Mouse (Mus musculus) thymus, postnatal 14 days (tissue): ENCODE data around the gene Hlf.

Experiments
- DNase-seq: peaks from one replicate; pipeline ENCODE4 v3.0.0; 2021

Hlf gene

DNA sequence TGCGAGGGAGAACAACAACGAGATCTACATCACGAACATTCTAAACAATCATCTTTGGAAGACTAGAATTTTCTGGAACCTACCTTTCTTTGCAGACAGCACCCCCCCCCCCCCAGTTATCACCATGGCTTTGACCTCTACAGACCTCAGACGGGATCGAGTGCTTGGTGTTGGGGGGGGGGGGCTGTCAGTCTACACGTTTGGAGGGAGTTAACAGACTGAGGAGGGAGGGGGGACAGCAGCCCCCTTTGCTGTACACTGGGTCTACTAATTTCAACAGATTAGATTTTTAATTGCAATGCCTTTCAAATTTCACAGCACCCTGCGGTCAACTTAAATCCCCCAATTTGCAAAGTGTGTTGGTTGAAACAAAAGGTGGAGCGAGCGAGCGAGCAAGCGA lies 20.3 kb downstream of the Hlf start:
- DNase-seq, result no peak

DNA sequence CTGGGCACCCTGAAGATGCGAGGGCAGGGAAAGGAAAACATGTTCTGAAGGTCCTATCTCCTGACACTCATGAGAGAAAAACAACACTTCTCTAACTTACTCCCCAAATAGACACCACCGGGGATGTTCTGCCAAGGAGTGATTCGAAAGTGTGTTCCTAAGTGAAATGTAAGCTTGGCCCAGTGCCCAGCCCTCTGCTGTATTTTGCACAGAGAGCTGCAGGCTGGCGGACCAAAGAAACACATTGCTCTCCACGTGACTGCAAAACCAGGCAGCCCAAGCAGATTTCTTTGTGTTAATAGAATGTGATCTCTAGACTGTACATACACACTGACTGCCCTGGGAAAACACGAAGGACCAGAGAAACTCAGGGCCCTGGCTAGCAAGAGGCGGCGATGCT lies 21.1 kb downstream of the Hlf start:
- DNase-seq, result no peak

DNA sequence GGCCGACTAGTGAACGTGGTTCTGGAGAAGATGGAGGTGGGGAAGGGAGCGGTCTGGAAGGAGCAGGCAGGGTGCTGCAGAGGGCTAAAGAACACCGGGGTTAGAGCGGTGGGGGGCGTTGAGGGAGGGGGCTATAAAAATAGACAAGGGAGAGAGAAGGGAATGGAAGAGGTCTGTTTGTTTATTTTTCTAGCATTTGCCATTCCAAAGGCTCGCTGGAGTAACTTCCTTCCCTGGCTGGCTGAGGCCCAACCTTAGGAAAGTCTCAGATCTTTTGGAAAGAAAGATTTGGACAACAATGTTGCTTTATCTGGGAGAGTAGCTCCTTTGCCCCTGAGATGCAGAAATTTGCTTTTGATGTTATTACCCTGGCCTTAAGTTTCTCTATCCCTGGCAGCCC lies 21.6 kb downstream of the Hlf start:
- no peak for DNase-seq

DNA sequence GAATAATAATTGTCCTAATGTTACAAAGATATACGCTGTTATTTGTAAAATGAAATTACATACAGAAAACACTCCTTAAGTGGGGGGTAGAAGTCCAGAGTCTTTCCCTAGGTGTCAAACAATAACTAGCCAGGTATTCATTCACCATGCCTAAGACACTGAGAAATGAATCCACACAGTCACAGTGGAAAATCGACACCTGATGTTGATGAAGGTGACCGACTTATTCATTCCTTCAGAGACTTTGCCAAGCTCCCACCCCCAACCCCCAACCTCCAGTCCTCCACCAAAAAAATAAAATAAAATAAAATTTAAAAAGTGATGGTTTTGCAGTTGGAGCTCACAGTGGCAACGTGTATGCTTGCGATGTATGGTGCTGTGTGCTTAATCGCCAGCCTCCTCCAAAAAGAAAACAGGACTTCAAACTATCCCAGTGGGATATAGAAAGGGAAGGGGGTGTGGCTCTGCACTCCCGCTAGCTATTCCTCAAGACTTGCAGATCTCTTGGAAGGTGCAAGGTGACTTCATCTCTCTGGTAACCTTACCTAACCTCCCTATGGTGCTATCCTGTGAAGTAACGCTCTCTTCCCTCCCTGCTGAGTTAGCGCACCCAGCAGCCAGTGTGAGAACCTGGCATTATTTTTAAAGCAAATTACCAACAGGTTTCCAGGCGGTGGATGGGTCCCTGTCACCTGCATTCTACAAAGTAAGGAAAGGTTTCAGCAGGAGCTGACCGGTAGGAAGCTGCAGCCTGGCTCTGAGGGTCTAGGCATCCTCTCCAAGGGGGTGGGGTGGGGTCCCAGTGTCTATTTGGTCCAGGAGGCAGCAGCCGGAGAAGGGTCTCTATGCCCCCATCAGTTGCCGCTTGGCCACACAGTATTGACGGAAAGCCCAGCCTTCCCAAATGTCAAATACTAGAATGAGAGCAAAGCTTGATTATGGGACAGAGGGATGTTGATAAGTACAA lies 22.5 kb downstream of the Hlf start:
- no peak for DNase-seq

DNA sequence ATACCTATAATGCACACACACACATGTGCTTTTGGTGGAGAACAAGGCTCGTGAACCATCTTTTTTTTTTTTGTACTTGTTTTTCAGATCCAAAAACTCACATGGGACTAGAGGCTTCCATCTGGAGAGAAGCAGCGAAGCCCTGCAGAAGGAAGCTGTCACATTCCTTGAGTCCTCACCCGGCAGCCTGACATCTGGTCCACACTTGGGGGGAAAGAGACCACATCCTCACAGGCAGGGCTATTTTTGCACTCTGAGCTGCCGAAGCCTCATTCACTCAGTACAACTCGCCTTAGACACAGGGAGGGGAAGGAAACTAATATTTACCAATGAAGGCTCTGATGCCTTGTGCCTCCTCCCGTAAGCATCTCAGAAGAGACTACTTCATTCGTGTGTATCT lies 25.8 kb downstream of the Hlf start:
- DNase-seq, result no peak

DNA sequence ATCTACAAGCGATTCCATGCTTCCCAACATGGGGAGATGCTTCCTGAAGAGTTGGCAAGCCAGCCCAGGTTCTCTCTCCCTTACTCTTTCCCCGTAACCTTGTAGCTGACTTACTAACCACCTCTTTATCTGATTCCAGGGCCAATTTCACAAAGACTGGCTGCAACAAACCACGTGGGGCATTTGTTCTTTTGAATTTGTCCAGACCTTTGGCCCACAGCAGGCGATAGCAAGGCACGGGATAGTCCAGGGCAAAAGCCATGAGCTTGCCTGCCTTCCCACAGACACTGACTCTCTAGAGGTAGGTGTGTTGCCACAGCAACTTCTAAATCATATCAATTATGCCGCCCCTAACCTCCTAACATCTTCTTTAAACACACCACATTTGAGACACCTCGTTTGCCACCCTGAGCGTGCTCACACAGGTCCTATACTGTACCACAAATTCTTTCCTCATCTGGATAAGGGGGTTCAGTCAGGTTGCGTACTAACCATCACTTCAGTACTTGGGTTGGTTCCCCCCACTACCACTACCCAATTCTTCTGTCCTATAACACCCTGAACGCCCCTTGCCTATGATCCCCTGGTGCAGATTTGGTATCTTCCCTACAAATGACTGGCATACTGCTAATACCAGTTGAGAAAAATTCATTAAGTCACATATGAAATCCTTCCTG lies 26.7 kb downstream of the Hlf start:
- DNase-seq, result no peak

DNA sequence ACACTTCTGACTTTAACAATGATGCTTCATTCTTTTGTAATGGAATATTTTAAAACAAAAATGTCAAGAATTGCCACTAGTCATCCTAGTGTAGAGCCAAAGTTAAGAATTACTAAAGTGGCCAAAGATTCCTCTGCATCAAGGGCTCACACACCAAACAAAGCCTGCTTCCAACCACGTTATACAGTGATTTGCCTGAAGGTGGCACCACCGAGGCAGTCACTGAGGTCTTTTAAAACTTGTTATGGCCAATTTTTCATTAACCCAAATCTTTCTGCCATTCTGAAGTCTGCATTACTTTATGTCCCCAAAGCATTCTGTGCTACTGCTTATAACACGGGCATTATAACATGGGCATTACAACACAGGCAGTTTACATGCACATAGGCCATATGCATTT lies 27.3 kb downstream of the Hlf start:
- peak; percentile 45 for DNase-seq

DNA sequence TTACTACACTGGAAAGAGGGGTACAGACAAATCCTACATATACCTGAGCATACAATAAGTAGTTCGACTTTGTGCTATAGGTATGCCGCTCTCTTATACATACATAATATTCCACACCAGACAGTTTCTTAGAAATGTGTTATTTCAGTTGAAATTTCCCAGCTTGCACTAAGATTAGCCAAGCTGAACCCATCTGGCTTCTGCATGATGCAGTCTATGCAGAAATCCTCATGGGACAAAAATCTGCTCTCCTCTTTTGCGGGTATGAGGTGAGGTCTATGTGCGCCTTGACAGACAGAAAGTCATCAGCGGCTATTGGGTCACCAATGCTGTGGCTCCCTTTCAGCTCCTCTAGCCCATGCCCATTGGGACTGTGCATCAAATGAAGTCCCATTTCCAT lies 30.2 kb downstream of the Hlf start:
- no peak for DNase-seq

DNA sequence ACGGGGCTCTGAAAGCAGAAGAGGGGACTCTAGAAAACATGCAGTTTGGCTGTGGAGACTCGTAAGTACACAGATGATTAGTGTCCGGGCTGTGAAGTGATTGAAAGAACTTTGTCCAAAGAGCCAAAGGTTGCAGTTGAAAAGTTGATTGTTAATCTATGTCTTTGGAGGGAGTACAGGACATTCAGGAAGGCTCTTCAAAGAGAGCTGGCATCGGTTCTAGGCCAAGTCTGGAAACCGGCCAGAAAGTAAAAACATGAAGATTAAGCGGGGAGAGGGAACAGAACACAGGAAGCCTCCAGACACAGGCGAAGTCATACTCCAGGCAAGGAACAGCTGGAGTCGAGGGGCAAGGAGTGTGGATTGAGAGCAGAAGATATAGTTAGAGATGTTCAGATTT lies 32.6 kb downstream of the Hlf start:
- no peak for DNase-seq

DNA sequence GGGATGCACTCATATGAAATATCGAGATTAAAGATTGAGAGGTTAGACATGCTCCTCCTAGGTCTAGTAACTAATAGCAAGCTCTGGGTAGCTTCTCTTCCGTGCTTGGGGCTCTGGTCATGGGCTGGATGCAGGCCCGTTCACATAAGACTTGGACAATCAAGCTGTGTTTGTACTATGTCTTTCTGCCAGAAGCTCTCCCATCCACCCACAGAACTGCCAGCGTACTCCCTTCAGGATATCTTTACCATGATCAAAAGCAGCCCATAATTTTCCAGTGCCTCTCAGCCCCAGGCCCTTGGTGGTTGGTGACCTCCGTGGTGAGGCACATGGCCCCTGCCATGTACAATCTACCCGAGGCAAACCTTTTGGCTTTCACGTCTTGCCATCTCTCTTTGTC lies 33.3 kb downstream of the Hlf start:
- DNase-seq, result no peak

DNA sequence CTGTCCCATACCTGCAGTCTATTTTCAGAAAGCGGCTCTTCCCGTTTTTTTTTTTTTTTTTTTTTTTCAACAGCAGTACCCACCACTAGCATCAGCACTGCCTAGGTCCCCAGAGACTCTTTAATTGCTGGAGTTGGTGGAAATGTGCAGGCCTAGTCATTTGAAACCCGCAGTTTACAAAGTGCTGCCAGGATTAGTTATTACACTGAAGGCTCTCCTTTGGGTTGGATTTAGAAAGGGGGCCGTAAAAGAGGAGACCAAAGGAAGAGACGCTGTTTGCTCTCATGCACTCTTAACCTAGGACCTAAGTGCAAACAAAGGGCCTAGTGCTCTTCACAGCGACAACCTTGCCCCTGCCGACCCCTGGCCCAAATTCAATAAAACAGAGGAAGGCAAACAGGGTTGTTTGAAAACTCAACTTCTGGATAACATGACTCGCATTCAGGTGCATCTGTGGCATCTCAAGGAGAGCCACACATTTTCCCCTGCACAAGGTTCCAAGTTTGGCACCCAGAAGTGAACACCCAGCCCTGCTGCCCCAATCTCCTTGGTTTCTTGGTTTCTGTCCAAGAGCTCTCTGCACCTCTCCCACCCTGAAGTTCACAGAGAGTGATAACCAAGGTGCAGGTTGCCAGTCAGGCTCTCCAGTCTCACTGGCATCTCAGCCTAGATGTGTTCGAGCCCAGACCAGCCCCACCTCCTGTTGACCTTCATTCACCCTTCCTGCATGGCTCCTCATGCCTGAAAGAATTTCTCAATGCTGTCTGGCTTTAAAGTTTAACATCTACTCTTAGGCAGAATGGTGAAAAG lies 34.0 kb downstream of the Hlf start:
- DNase-seq, result no peak

DNA sequence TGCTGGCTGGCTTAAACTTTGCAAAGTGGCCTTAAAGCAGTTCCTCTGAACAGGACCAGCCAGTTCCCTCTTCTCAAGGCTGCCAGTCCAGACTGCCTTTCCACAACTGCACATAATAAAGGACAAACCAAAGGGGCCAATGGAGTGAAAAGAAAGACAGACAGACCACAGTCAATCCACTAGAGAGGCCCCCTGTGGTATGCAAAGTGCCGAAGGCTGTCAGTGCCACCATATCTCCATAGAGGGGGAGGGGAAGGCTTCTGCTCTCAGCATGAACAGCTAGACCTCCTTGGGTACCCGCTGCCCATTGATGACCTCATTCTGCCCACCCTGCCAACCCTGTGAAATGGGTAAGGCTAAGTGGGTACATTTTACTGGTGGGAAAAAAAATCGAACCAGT lies 34.7 kb downstream of the Hlf start:
- DNase-seq, result no peak

DNA sequence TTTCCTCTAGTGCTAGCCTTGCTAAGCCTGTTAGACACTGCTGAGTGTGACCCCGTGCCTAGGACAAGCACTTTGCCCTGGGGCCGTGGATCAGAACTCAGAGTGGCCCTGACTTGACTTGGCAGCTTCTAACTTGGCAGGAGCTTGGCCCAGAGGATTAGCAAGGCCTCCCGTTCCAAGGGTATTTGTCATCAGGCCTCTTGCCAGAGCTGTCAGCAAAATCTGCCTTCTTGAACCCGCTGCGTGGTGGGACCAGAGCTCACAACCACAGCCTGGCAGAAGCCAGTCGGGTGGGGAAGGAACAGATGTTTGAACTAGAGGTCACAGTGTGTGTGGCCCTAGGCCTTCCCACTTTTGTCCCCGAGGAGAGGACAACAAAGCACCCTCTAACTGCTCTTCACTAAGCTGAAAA lies 35.4 kb downstream of the Hlf start:
- no peak for DNase-seq

DNA sequence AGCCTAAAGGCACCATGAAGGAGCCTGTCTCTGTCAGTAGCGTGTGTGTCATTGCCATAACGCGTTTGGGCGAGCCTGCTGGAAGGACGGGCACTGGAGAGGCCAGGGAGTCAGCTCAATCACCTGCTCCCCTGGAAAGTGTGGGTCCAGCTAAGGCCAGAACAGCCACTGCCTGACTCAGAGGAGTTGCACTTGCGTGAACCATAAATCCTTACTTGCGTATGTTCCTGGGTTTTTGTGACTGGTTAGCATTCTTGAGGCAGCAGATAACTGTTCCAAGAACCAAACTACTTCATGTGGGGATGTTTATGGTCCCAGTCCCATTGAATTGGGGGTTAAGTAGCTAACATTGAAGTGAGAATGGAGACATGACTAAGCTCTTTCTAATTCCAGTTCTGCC lies 38.0 kb downstream of the Hlf start:
- DNase-seq, result no peak

DNA sequence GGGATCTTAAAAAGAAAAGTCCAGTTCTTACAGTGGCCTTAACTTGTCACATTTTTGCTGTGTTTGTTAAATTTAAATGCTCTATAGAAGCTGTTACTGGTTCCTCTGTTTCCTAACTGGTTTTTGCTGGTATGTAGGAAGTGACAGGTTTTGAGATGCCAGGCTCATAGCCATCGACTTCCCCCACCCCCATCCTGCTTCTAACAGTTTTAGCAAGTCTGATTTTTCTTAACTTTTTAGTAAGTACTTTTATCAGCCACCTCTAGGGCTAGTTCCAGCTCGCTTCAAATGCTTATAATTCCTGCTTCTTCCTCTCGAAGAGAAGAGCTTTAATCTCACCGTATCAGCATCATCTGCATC lies 40.6 kb downstream of the Hlf start:
- DNase-seq, result no peak

DNA sequence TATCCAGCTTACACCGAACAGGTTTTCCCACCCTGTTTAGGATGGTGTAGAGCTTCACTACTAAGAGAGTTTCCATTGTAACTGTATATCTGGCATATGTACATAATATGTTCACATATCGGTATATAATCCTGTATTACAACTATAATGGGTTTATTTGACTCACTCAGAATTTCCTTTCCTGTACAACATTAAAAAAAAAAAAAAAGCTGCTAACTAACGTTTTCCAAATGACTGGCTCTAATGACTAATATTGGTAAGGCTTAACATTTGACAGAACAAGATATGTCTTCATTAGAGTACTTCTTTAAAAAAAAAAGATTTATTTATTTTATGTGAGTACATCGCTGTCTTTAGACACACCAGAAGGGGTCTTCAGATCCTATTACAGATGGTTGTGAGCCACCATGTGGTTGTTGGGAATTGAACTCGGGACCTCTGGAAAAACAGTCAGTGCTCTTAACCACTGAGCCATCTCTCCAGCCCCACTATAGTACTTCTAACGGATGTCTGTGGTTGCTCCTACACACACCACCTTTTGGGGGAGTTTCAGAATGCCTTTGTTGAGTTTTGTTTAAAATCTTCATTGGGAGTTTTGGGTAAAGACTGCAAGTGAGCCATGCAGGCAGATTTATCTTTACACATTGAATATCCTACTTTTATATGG lies 41.1 kb downstream of the Hlf start:
- no peak for DNase-seq

DNA sequence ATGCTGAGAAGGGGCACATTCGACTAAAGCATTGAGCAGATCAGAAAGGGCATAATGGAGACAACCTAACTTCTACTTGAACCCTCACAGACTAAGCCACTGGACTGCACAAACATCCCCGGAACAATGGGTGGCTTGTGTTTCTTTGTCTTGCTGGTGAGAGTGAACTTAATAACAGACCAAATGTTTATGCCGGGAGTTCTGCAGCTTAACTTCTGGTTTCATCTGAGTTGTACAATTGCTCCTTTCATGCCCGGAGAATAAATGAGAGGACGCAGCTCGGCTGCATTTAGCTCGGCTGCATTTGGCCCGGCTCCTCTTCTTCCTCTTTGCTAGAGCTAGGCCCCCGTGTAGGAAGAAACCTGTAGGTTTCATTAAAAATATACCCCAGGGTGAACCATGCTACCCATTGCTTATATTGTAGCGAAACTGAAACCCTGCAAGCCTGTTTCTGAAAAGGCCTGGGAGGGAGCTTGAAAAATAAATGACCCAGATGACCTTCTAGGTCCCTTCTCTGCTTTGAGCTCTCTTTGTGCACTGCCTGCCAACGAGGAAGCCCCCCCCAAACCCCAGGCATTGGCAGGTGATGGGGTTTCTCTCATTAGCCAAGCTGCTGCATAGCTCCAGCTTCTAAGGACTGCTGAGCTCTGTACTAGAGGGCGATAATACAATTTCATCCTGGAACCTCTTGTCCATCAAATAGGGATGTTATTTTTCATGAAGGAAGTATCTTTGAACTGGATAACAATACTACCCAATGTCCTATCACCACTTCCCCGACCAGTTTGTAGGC lies 42.8 kb downstream of the Hlf start:
- no peak for DNase-seq

DNA sequence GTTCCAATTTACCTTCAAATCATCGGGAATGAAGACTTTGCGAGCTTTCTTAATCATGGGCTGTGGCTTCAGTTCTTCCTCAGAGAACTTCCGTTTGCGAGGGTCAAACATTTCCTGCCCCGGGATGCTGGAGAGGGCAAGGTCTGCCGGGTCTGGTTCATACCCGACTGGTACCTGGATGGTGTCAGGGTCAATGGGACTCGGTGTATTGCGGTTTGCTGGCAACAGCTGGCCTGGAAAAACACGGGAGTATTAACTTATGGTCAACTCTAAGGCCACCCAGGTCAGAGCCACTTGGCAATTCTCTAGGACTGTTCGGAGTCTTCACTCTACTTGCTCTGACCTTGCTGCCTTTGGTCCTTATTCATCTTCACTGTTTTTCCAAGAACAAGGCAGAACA lies 44.9 kb downstream of the Hlf start:
- no peak for DNase-seq

DNA sequence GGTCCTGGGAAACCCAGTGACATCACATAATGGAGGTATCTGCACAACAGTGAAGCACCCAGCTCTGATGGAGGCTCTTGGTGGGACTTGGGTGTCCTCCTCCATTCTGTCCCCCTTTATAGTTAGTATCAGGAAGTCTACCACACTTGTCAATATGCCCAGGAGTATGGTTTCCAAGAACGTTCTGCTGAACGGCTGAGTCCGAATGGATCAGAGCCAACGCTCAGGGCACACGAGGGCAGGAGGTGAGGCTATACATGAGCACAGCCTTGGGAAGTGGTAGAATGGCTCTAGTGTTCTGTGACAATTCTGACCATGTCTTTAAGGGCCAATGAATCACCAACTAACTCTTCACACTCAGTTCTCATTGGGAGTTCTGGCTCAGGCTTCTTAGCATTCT lies 47.8 kb downstream of the Hlf start:
- DNase-seq, result no peak

DNA sequence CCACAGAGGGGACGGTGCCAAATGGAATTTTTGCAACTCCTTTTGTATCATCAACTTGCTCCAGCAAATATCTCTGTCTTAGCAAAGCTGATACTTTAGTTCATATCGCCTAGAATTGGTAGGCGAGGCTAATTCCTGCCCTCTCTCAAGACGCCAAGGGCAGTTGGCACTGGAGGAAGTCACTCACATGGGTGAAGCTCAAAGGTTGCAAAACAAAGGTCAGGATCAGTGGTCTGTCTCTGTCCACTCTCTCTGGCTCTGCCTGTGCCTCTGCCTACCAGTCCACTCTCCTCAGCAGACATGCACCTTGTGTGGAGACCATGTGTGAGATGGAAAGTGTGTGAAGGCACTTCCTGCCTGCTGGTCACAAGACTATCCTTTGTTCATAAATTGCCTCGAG lies 48.4 kb downstream of the Hlf start:
- no peak for DNase-seq

DNA sequence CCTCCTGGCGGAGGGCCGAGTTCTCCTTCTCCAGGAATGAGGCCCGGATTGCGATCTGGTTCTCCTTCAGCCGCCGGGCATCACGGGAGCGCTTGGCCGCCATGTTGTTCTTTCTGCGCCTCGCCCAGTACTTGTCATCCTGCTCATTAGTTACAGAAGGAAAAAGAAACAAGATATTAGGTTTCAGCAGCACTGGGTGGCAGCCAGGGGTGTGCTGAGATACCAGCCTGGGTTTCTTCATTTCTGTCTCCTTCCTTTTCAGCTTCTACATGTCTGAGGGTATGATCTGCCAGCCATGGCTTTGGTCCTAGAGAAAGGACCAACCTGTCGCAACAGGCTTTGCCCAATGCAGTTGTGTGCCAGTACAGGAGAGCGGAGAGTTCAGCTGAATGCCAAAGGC lies 49.9 kb downstream of the Hlf start:
- no peak for DNase-seq

DNA sequence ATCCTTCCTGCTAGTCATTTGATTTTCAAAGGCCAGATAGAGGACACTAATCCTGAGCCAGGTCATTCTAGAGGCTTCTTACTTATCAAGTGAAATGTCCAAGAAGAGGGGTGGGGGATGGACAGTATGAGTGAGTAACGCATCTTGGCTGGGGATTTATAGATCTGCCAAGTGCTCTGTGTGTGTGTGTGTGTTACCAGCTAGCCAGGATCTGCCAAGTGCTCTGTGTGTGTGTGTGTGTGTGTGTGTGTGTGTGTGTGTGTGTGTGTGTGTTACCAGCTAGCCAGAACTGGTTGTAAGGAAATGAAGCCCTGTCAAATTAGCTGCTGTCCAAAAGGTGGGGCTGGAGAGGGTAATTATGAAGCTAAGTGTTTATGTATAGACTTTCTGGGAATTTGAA lies 55.9 kb downstream of the Hlf start:
- DNase-seq, result no peak
